Mouse (Mus musculus): ENCODE results near the gene Pibf1.

DNA sequence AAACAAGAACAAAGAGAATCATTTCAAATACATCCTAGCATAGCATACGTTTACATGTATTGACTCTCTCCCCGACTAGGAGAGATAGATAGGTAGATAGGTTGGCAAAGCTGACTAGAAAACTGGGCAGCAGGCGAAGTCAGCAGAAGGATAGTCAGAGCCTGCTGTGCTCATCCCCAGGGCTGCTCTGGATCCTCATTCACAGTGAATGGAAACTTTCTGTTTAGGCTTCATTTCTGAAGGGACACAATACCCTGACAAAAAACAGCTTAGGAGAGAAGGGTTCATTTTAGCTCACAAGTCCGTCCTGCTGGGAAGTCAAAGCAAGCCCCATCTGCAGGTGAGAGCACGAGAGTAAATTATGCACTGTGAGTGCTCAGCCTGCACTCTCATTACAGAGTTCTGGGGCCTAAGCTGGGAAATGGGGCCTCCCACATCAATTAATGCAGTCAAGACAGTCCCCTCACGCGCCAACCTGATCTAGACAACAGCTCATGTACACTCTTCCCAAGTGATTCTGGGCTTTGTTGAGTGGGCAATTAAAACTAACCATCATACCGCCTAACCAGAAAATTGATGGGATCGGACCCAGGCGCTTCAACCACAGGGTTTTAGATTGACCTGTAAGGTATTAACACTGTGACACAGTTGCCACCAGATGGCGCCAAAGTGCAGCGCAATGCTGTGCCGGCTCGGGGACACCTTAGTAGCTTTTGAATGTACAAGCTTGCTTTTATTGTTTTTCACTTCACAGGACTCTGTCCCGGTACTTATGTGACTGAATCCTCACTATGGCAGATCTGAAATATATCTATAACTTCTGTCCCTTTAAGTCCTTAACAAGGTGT, 42.8 kb downstream of the Pibf1 start:
- TF ChIP-seq CTCF (IDR thresholded peaks at IDR 0.05; ENCODE audit: extremely low read depth, insufficient read depth, low read length) (peak; percentile 89), POLR2A (IDR thresholded peaks at IDR 0.05; ENCODE audit: extremely low read depth, insufficient read depth, low read length) (no peak)

All from cortical plate, adult 2 months (tissue).